ENCODE assay signal across 10 mouse cellular contexts in the genomic region with DNA sequence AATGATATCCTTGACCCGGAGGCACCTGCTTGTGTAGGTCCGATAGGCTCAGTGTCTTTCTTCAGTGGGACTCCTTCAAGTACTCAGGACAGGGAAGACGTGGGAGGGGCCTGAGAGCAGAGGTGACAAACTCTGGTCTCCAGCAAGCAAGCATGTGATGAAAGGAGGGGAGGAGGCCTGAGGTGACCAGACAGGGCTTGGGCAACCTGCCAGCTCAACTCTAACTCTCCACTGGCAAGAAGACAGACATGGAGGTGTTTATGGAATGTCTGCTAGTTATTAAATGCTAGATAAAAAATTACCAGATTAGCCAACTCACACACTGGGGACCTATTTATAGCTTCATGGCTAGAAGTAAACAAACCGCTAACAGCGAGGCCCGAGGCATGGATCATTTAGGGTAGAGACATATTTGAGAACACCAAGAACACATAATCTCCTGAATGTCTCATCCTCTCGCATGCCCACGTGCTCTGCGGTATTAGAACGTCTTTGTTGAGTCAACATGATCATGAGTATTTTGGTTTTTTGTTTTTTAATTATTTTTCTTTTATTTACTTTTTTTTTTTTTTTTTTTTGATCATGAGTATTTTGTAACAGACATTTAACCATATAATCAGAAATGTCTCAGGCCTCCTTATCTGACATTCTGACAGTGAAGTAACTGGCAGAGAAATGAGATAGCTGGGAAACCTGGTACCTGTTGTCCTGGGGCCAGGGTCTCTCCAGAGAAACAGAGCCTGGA. TPM values are rescaled to one million over a fixed set of nuclear protein-coding genes. Genes with fewer than 3 reads are reported as not detected.
DNase-seq lines count a peak whose midpoint lies in the region; TF ChIP-seq lines count a peak whose summit lies in the region.
"Had no signal": no experiment of that assay in that cellular context is flagged by ENCODE, and none has a peak within 500 bp of the region (broad histone marks: within the 10 kb centered on the region; RNA-seq: fewer than 3 reads in every experiment).

No protein-coding gene starts in this region.

- peak overlapping the region; percentile 42; the same call in 1 of the 2 replicates for H3K27ac ChIP-seq in kidney, adult 2 months (ENCODE audit: insufficient read depth, low read depth, low read length)
- no peak overlapping the region for H3K27ac ChIP-seq in layer of hippocampus, adult 2 months

- no peaks in the 10 kb centered on the region for H3K36me3 ChIP-seq in kidney, adult 2 months (ENCODE audit: control insufficient read depth, insufficient read depth, low read length)

- H3K4me3 ChIP-seq in kidney, adult 2 months (ENCODE audit: insufficient read depth, low read depth, low read length): no peak overlapping the region
- no peak overlapping the region for H3K4me3 ChIP-seq in layer of hippocampus, adult 2 months
- H3K4me3 ChIP-seq: erythroblast, embryonic 14.5 days; myocyte had no signal

- H3K27me3 ChIP-seq in kidney, adult 2 months (replicated peaks; ENCODE audit: control insufficient read depth, insufficient read depth, low read length): no peaks in the 10 kb centered on the region

- 49% methylated on average over 10 of the region's 10 CpGs for WGBS in kidney, adult 2 months

- no peak for TF ChIP-seq POLR2A in kidney, adult 2 months (IDR thresholded peaks at IDR 0.05; ENCODE audit: low read depth, low read length)

- TF ChIP-seq CTCF in kidney, adult 2 months (conservative IDR thresholded peaks at IDR 0.05; ENCODE audit: insufficient read depth, insufficient read length, low read depth, low read length): no peak
- TF ChIP-seq CTCF in layer of hippocampus, adult 2 months (conservative IDR thresholded peaks at IDR 0.05): no peak

- peak; percentile 17 for DNase-seq in adrenal gland, postnatal 25 days
- DNase-seq in adrenal gland, postnatal 4 days (ENCODE audit: low spot score in 2 of 2): no peak
- DNase-seq in heart, adult 11 months: peak; percentile 97
- DNase-seq in kidney, adult 2 months: peak; percentile 92
- DNase-seq in lung, postnatal 14 days: peak; percentile 60
- no peak for DNase-seq in layer of hippocampus, adult 2 months (ENCODE audit: low spot score in 2 of 2)
- DNase-seq in frontal cortex, postnatal 25 days (ENCODE audit: low spot score in 2 of 2): no peak
- DNase-seq in layer of hippocampus, adult 18-20 months (ENCODE audit: low spot score in 2 of 2): no peak

- H3K4me1 ChIP-seq in kidney, adult 2 months (ENCODE audit: control insufficient read depth, insufficient read depth, low read length): peaks cover 17% of the 10 kb centered on the region

RNA-seq across cellular contexts. Expression of a gene that starts 53.0 kb away (rescaled TPM):
- 36.3 and 40.9 TPM in 2 replicates for total RNA-seq in adrenal gland, postnatal 25 days (2021)
- total RNA-seq in adrenal gland, postnatal 4 days (2021): 10 to 100 TPM; 37.6 to 41.6 TPM
- 8.9 and 10.4 TPM in 2 replicates for polyA plus RNA-seq in kidney, adult 2 months (2012; rRNA removed)
- 10 to 100 TPM; 38.7 to 47.3 TPM for total RNA-seq in layer of hippocampus, adult 2 months (2021)
- 10 to 100 TPM; 41.8 to 42.0 TPM for total RNA-seq in layer of hippocampus, adult 18-20 months (2021)

RNA-seq across cellular contexts. Expression of a gene that starts 58.4 kb away (rescaled TPM):
- not detected in 2 replicates for total RNA-seq in adrenal gland, postnatal 25 days (2021)
- total RNA-seq in adrenal gland, postnatal 4 days (2021): not detected
- polyA plus RNA-seq in kidney, adult 2 months (2012; rRNA removed): 0.17 TPM in 1 of 2 replicates, not detected in the other
- total RNA-seq in layer of hippocampus, adult 2 months (2021): not detected
- not detected for total RNA-seq in layer of hippocampus, adult 18-20 months (2021)
- polyA plus RNA-seq: erythroblast, embryonic 14.5 days; myocyte had no signal

Comparison
In these comparisons a context has a peak if more than half of its experiments do, and no peak if none do; other contexts are left out.
1. DNase-seq: peak in adrenal gland, postnatal 25 days (single experiment), heart, adult 11 months (single experiment), kidney, adult 2 months (single experiment) and lung, postnatal 14 days (single experiment); none in adrenal gland, postnatal 4 days (0 of 2), layer of hippocampus, adult 2 months (0 of 2), frontal cortex, postnatal 25 days (0 of 2) and layer of hippocampus, adult 18-20 months (0 of 2).